Mouse (Mus musculus) hindbrain, postnatal 0 days (tissue): Measurements from ENCODE around the gene Pxt1. TPM values are rescaled to one million over a fixed set of nuclear protein-coding genes. Genes with fewer than 3 reads are reported as not detected.

Source experiments
- ATAC-seq: fragments of 200-750 bp; cut with Nextera tagmentation; 2 replicates; pipeline ENCODE4 v1.8.0; 2017; ENCODE audit warnings: mild to moderate bottlenecking, moderate TSS enrichment, moderate library complexity
- DNase-seq: peaks from one replicate; pipeline ENCODE4 v3.0.0-alpha.2; 2015; ENCODE audit warnings: low spot score
- H3K27ac ChIP-seq: fragments of 300-500 bp; sonication (generic); 2 replicates; pipeline ENCODE4 v1.5.1; 2014; ENCODE audit warnings: mild to moderate bottlenecking
- H3K27me3 ChIP-seq: fragments of 300-500 bp; sonication (generic); 2 replicates; pipeline ENCODE4 v1.6.1; 2014; ENCODE audit warnings: low read length, mixed read lengths; ENCODE audit not compliant: insufficient read depth
- H3K36me3 ChIP-seq: fragments of 300-500 bp; sonication (generic); 2 replicates; pipeline ENCODE4 v1.6.1; 2014; ENCODE audit warnings: low read length, mixed read lengths; ENCODE audit not compliant: insufficient read depth
- H3K4me1 ChIP-seq: fragments of 300-500 bp; sonication (generic); 2 replicates; pipeline ENCODE4 v1.6.1; 2014; ENCODE audit warnings: antibody characterized with exemption, low read length, mixed read lengths; ENCODE audit not compliant: insufficient read depth
- H3K4me2 ChIP-seq: fragments of 300-500 bp; sonication (generic); 2 replicates; pipeline ENCODE4 v1.6.1; 2014; ENCODE audit warnings: low read depth, mild to moderate bottlenecking, low read length, moderate library complexity, mixed read lengths
- H3K4me3 ChIP-seq: fragments of 300-500 bp; sonication (generic); 2 replicates; pipeline ENCODE4 v1.5.1; 2014; ENCODE audit warnings: low read length
- H3K9ac ChIP-seq: fragments of 300-500 bp; sonication (generic); replicated peaks from 2 replicates; pipeline ENCODE4 v1.6.1; 2014; ENCODE audit warnings: mild to moderate bottlenecking, low read length, moderate library complexity, mixed read lengths
- H3K9me3 ChIP-seq: fragments of 300-500 bp; sonication (generic); 2 replicates; pipeline ENCODE4 v1.6.1; 2016; ENCODE audit warnings: low read length, mixed read lengths
- CTCF ChIP-seq: IDR thresholded peaks from 2 replicates; pipeline ENCODE4 v1.5.1; 2016; ENCODE audit warnings: antibody characterized with exemption, control low read depth, low read depth
- WGBS: fragments of 180-500 bp; shearing (Covaris S2); extraction: QIAGEN DNeasy Blood & Tissue Kit; methylation state at CpG from one replicate; pipeline ENCODE4 v1.1.7; 2014; 5-methylcytosine and 5-hydroxymethylcytosine counted together
- polyA plus RNA-seq: library from polyadenylated mRNA; unstranded; fragments of >200 nt; fragmentation: Nextera tagmentation; extraction: Ambion mirVana; gene quantifications from 2 replicates; pipeline ENCODE4 v1.2.1, GENCODE M21; 2015
- total RNA-seq: library from RNA; depleted of rRNA; stranded (reverse); fragments of >200 nt; gene quantifications from 2 replicates; pipeline ENCODE4 v1.2.3, GENCODE M21; 2014

The Pxt1 gene
- total and polyA plus RNA-seq, 2 experiments from 2014 or later, result not detected

GRCm38 (mm10) chr17:28950751-28951150 lies 7.1 kb upstream of the Pxt1 start:
- no peak overlapping the region for H3K4me3 ChIP-seq
- H3K27me3 ChIP-seq, result no peaks in the 10 kb centered on the region
- 81% methylated on average over 4 of the region's 4 CpGs for WGBS
- H3K36me3 ChIP-seq, result no peaks in the 10 kb centered on the region
- ATAC-seq, result no peak
- no peak overlapping the region for H3K9ac ChIP-seq
- H3K27ac ChIP-seq, result no peak overlapping the region
- no peak for TF ChIP-seq CTCF
- H3K9me3 ChIP-seq, result peaks cover 4% of the 10 kb centered on the region; the same call in 1 of the 2 replicates
- no peak overlapping the region for H3K4me2 ChIP-seq
- DNase-seq, result no peak
- H3K4me1 ChIP-seq, result peaks cover 17% of the 10 kb centered on the region

- 67% methylated on average over 4 of the region's 4 CpGs for WGBS
- no peak for TF ChIP-seq CTCF
- H3K4me2 ChIP-seq, result no peak overlapping the region
- H3K9ac ChIP-seq, result no peak overlapping the region
- no peak overlapping the region for H3K27ac ChIP-seq
- peaks cover 4% of the 10 kb centered on the region; the same call in 1 of the 2 replicates for H3K9me3 ChIP-seq
- no peaks in the 10 kb centered on the region for H3K36me3 ChIP-seq
- peaks cover 10% of the 10 kb centered on the region for H3K4me1 ChIP-seq
- ATAC-seq (no peak), DNase-seq (no peak)
- no peaks in the 10 kb centered on the region for H3K27me3 ChIP-seq
- H3K4me3 ChIP-seq, result no peak overlapping the region
Observed at GRCm38 (mm10) chr17:28948661-28949060, 5.0 kb upstream of the Pxt1 start.

- DNase-seq, result no peak
- WGBS, result 92% methylated on average over 19 of the region's 19 CpGs
Observed at GRCm38 (mm10) chr17:28947011-28947939, 3.6 kb upstream of the Pxt1 start.

GRCm38 (mm10) chr17:28944481-28944880 lies 841 bp upstream of the Pxt1 start:
- no peak overlapping the region for H3K4me3 ChIP-seq
- H3K27me3 ChIP-seq, result no peaks in the 10 kb centered on the region
- ATAC-seq (no peak), DNase-seq (no peak)
- peaks cover 4% of the 10 kb centered on the region; the same call in 1 of the 2 replicates for H3K9me3 ChIP-seq
- no peak for TF ChIP-seq CTCF
- no peak overlapping the region for H3K9ac ChIP-seq
- no peaks in the 10 kb centered on the region for H3K36me3 ChIP-seq
- H3K4me2 ChIP-seq, result no peak overlapping the region
- no peaks in the 10 kb centered on the region for H3K4me1 ChIP-seq
- WGBS, result 95% methylated on average over 7 of the region's 7 CpGs
- H3K27ac ChIP-seq, result no peak overlapping the region

More at GRCm38 (mm10) chr17:28947011-28947939, 3.6 kb upstream of the Pxt1 start:
- no peak overlapping the region for H3K27ac ChIP-seq
- no peak for TF ChIP-seq CTCF
- peaks cover 6% of the 10 kb centered on the region; the same call in 1 of the 2 replicates for H3K4me1 ChIP-seq
- H3K36me3 ChIP-seq, result no peaks in the 10 kb centered on the region
- no peak overlapping the region for H3K9ac ChIP-seq
- no peak overlapping the region for H3K4me3 ChIP-seq
- ATAC-seq, result no peak
- peaks cover 4% of the 10 kb centered on the region; the same call in 1 of the 2 replicates for H3K9me3 ChIP-seq
- no peak overlapping the region for H3K4me2 ChIP-seq
- no peaks in the 10 kb centered on the region for H3K27me3 ChIP-seq

GRCm38 (mm10) chr17:28942101-28942500 lies 1.5 kb downstream of the Pxt1 start:
- ATAC-seq (no peak), DNase-seq (no peak)
- Histone ChIP-seq H3K9me3 (no peaks in the 10 kb centered on the region), H3K4me1 (no peaks in the 10 kb centered on the region), H3K4me3 (no peak overlapping the region), H3K27ac (no peak overlapping the region), H3K36me3 (no peaks in the 10 kb centered on the region), H3K4me2 (no peak overlapping the region), H3K9ac (no peak overlapping the region), H3K27me3 (no peaks in the 10 kb centered on the region)
- no peak for TF ChIP-seq CTCF
- WGBS, result 78% methylated on average over 10 of the region's 11 CpGs

- DNase-seq (peak; percentile 71), ATAC-seq (peak; percentile 64; the same call in 1 of the 2 replicates)
- Histone ChIP-seq H3K36me3 (no peaks in the 10 kb centered on the region), H3K4me2 (no peak overlapping the region), H3K27ac (no peak overlapping the region), H3K9ac (no peak overlapping the region), H3K4me1 (no peaks in the 10 kb centered on the region), H3K4me3 (no peak overlapping the region), H3K9me3 (no peaks in the 10 kb centered on the region), H3K27me3 (no peaks in the 10 kb centered on the region)
- TF ChIP-seq CTCF, result no peak
- 70% methylated on average over 25 of the region's 25 CpGs for WGBS
Observed at GRCm38 (mm10) chr17:28940776-28941555, 2.7 kb downstream of the Pxt1 start.
